Mouse (Mus musculus) kidney, adult 10 weeks (tissue): ENCODE results near the gene Tnfsf12. TPM values are rescaled to one million over a fixed set of nuclear protein-coding genes. Genes with fewer than 3 reads are reported as not detected.

Experiments used
- polyA plus RNA-seq: library from polyadenylated mRNA; stranded (reverse); fragments of 350-450 nt; fragmentation: Illumina TruSeq; extraction: RNeasy Lipid Tissue Mini Kit (QIAGEN cat#74804); gene quantifications from one replicate; pipeline ENCODE4 v1.2.3, GENCODE M21; 2014; ENCODE audit warnings: low read depth, low replicate concordance

Gene Tnfsf12
- 2.4 TPM for polyA plus RNA-seq

GRCm38 (mm10) chr11:69695361-69696181, at the start of gene Tnfsf12, which contains the start of gene Tnfsfm13:
TSS of gene Tnfsf12 (minus strand) at chr11:69695849.
TSS of gene Tnfsfm13 (minus strand) at chr11:69696098.

GRCm38 (mm10) chr11:69685526-69686148, 10.0 kb downstream of the Tnfsf12 start, which contains the start of gene Tnfsf13:
TSS of gene Tnfsf13 (minus strand) at chr11:69685784.

GRCm38 (mm10) chr11:69681314-69682208, 14.1 kb downstream of the Tnfsf12 start, which contains the start of gene Senp3:
TSS of gene Senp3 (minus strand) at chr11:69682084.

GRCm38 (mm10) chr11:69672211-69672706, 23.4 kb downstream of the Tnfsf12 start, which contains the start of gene Eif4a1:
TSS of gene Eif4a1 (minus strand) at chr11:69672423.

GRCm38 (mm10) chr11:69665961-69666664, 29.5 kb downstream of the Tnfsf12 start, which contains the start of gene Cd68:
TSS of gene Cd68 (minus strand) at chr11:69666153.

GRCm38 (mm10) chr11:69662213-69662966, 33.3 kb downstream of the Tnfsf12 start, which contains the start of gene Mpdu1:
TSS of gene Mpdu1 (minus strand) at chr11:69662642.

GRCm38 (mm10) chr11:69655264-69656064, 40.2 kb downstream of the Tnfsf12 start, which contains the start of gene Sox15:
TSS of gene Sox15 (plus strand) at chr11:69655314.

Other genes with a start within 250 kb of the Tnfsf12 start
- gene Dnah2, start 146.7 kb downstream of the Tnfsf12 start, polyA plus RNA-seq = not detected
- not detected for gene Efnb3, start 135.6 kb downstream of the Tnfsf12 start, polyA plus RNA-seq
- 2.1 TPM for gene Wrap53, start 115.6 kb downstream of the Tnfsf12 start, polyA plus RNA-seq
- gene Trp53, start 115.5 kb downstream of the Tnfsf12 start, polyA plus RNA-seq = 2.5 TPM
- 15.9 TPM for gene Atp1b2, start 89.9 kb downstream of the Tnfsf12 start, polyA plus RNA-seq
- gene Shbg, start 77.9 kb downstream of the Tnfsf12 start, polyA plus RNA-seq = 0.32 TPM
- 7.5 TPM for gene Sat2, start 73.8 kb downstream of the Tnfsf12 start, polyA plus RNA-seq
- 9.5 TPM for gene Fxr2, start 62.9 kb downstream of the Tnfsf12 start, polyA plus RNA-seq
- not detected for gene Sox15, start 40.5 kb downstream of the Tnfsf12 start, polyA plus RNA-seq
- 16.5 TPM for gene Mpdu1, start 33.2 kb downstream of the Tnfsf12 start, polyA plus RNA-seq
- 1.3 TPM for gene Cd68, start 29.7 kb downstream of the Tnfsf12 start, polyA plus RNA-seq
- 371 TPM for gene Eif4a1, start 23.4 kb downstream of the Tnfsf12 start, polyA plus RNA-seq
- 58.9 TPM for gene Senp3, start 13.8 kb downstream of the Tnfsf12 start, polyA plus RNA-seq
- 5.9 TPM for gene Tnfsf13, start 10.1 kb downstream of the Tnfsf12 start, polyA plus RNA-seq
- gene Tnfsfm13, start 249 bp upstream of the Tnfsf12 start, polyA plus RNA-seq = 1.1 TPM
- gene Polr2a, start 62.8 kb upstream of the Tnfsf12 start, polyA plus RNA-seq = 20.8 TPM
- gene Slc35g3, start 66.1 kb upstream of the Tnfsf12 start, polyA plus RNA-seq = not detected
- 16.5 TPM for gene Zbtb4, start 70.1 kb upstream of the Tnfsf12 start, polyA plus RNA-seq
- 3.2 TPM for gene Chrnb1, start 100.1 kb upstream of the Tnfsf12 start, polyA plus RNA-seq
- 3.0 TPM for gene Fgf11, start 106.0 kb upstream of the Tnfsf12 start, polyA plus RNA-seq
- 6.4 TPM for gene Tmem102, start 109.8 kb upstream of the Tnfsf12 start, polyA plus RNA-seq
- gene Gm39566, start 119.4 kb upstream of the Tnfsf12 start, polyA plus RNA-seq = not detected
- not detected for gene Spem2, start 122.6 kb upstream of the Tnfsf12 start, polyA plus RNA-seq
- gene Spem1, start 126.3 kb upstream of the Tnfsf12 start, polyA plus RNA-seq = not detected
- 0.20 TPM for gene Nlgn2, start 141.9 kb upstream of the Tnfsf12 start, polyA plus RNA-seq
- 42.3 TPM for gene Tmem256, start 142.7 kb upstream of the Tnfsf12 start, polyA plus RNA-seq
- 0.77 TPM for gene Plscr3, start 150.5 kb upstream of the Tnfsf12 start, polyA plus RNA-seq
- gene Tnk1, start 162.9 kb upstream of the Tnfsf12 start, polyA plus RNA-seq = 1.4 TPM
- not detected for gene Tmem95, start 182.2 kb upstream of the Tnfsf12 start, polyA plus RNA-seq
- gene Kctd11, start 185.6 kb upstream of the Tnfsf12 start, polyA plus RNA-seq = 2.0 TPM
- gene Acap1, start 199.7 kb upstream of the Tnfsf12 start, polyA plus RNA-seq = not detected
- 1.1 TPM for gene 2810408A11Rik, start 205.1 kb upstream of the Tnfsf12 start, polyA plus RNA-seq
- 3.5 TPM for gene Neurl4, start 205.2 kb upstream of the Tnfsf12 start, polyA plus RNA-seq
- 15.6 TPM for gene Gps2, start 218.0 kb upstream of the Tnfsf12 start, polyA plus RNA-seq
- gene Eif5a, start 226.1 kb upstream of the Tnfsf12 start, polyA plus RNA-seq = 156 TPM
- gene Ybx2, start 239.9 kb upstream of the Tnfsf12 start, polyA plus RNA-seq = 12.8 TPM